Mouse (Mus musculus): ENCODE data around the gene Faf2. TPM values are rescaled to one million over a fixed set of nuclear protein-coding genes. Genes with fewer than 3 reads are reported as not detected.
A peak's percentile ranks its signal among the peaks of the same experiment; 100 is the strongest.

Gene Faf2
- polyA plus RNA-seq, 1 experiment from 2014 or later, result 86.7 TPM

DNA sequence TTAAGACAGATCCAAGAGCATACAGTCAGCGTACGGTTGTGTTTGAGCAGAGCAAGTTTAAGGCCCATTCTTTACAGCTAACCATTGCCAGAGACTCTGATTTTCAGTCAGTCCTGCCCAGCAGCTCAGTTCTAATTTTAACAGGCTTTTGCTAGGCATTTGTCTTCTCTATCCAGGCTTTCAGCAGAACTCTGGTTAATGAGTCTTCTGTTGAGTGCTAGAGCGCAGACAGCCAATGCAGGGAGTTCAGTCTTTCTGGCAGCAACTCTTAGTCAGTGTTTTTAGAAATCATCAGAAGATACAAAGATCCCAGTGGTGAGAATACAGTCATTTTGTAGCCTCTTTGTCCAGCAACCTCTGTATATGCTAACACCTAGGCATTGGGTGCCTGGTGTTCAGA lies 28.9 kb downstream of the Faf2 start:
- no peak overlapping the region for H3K9ac ChIP-seq (ENCODE audit: low read depth, low read length)
- no peaks in the 10 kb centered on the region for H3K27me3 ChIP-seq (replicated peaks; ENCODE audit: control insufficient read depth, insufficient read depth, low read length)
- peaks cover 98% of the 10 kb centered on the region for H3K36me3 ChIP-seq (ENCODE audit: control insufficient read depth, insufficient read depth, low read length)
- no peaks in the 10 kb centered on the region for H3K4me1 ChIP-seq (ENCODE audit: control insufficient read depth, insufficient read depth, low read length)
- H3K4me2 ChIP-seq (ENCODE audit: low read depth, low read length), result no peak overlapping the region
- H3K4me3 ChIP-seq (ENCODE audit: low read depth, low read length), result no peak overlapping the region
- ATAC-seq (ENCODE audit: low read depth), result no peak
- no peak overlapping the region for H3K27ac ChIP-seq (replicated peaks; ENCODE audit: low read depth, low read length)
- H3K9me3 ChIP-seq (ENCODE audit: control insufficient read depth, low read length), result no peaks in the 10 kb centered on the region
- DNase-seq (ENCODE audit: low spot score), result no peak
- 99% methylated on average over 3 of the region's 3 CpGs for WGBS

DNA sequence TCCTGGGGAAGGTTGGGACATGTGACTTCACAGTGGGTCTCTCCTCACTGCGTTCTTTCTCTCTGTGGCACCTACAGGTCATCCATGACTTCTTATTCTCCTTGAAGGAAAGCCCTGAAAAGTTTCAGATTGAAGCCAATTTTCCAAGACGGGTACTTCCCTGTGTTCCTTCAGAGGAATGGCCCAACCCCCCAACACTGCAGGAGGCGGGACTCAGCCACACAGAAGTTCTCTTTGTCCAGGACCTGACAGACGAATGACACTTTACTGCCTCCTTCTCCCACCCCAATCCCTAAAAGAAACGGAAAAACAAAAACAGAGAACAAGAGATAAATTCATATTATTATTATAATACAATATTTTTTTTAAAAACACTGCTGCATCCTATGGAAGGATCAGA lies 39.3 kb downstream of the Faf2 start:
- Histone ChIP-seq H3K9me3 (ENCODE audit: control insufficient read depth, low read length) (no peaks in the 10 kb centered on the region), H3K4me1 (ENCODE audit: control insufficient read depth, insufficient read depth, low read length) (no peaks in the 10 kb centered on the region), H3K4me3 (ENCODE audit: low read depth, low read length) (no peak overlapping the region), H3K27ac (replicated peaks; ENCODE audit: low read depth, low read length) (no peak overlapping the region), H3K27me3 (replicated peaks; ENCODE audit: control insufficient read depth, insufficient read depth, low read length) (no peaks in the 10 kb centered on the region), H3K9ac (ENCODE audit: low read depth, low read length) (no peak overlapping the region), H3K36me3 (ENCODE audit: control insufficient read depth, insufficient read depth, low read length) (peaks cover 85% of the 10 kb centered on the region), H3K4me2 (ENCODE audit: low read depth, low read length) (no peak overlapping the region)
- no peak for ATAC-seq (ENCODE audit: low read depth)
- no peak for DNase-seq (ENCODE audit: low spot score)
- 54% methylated on average over 5 of the region's 5 CpGs for WGBS

DNA sequence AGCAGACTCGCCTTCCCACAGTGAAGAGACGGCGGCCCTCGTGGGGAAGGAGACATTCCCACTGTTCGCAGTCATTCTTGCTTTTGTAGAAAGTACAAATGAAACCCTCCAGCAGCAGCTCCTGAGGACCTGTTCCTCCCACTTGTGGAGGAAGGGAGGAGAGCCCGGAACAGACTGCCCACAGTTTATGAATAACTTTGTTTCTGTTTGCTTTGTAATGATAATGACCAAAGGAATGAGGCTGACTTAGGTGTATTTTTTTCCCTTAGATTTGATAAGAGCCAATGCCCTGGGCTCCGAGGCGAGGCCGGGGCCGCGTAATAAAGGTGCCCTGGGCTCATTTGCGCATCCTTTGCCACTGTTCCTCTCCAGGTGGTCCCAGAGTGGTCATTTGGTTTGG lies 39.8 kb downstream of the Faf2 start:
- Histone ChIP-seq H3K9me3 (ENCODE audit: control insufficient read depth, low read length) (no peaks in the 10 kb centered on the region), H3K4me2 (ENCODE audit: low read depth, low read length) (no peak overlapping the region), H3K36me3 (ENCODE audit: control insufficient read depth, insufficient read depth, low read length) (peaks cover 82% of the 10 kb centered on the region), H3K9ac (ENCODE audit: low read depth, low read length) (no peak overlapping the region), H3K27me3 (replicated peaks; ENCODE audit: control insufficient read depth, insufficient read depth, low read length) (no peaks in the 10 kb centered on the region), H3K4me3 (ENCODE audit: low read depth, low read length) (no peak overlapping the region), H3K4me1 (ENCODE audit: control insufficient read depth, insufficient read depth, low read length) (no peaks in the 10 kb centered on the region), H3K27ac (replicated peaks; ENCODE audit: low read depth, low read length) (no peak overlapping the region)
- DNase-seq (ENCODE audit: low spot score), result no peak
- ATAC-seq (ENCODE audit: low read depth), result no peak
- 91% methylated on average over 12 of the region's 12 CpGs for WGBS

DNA sequence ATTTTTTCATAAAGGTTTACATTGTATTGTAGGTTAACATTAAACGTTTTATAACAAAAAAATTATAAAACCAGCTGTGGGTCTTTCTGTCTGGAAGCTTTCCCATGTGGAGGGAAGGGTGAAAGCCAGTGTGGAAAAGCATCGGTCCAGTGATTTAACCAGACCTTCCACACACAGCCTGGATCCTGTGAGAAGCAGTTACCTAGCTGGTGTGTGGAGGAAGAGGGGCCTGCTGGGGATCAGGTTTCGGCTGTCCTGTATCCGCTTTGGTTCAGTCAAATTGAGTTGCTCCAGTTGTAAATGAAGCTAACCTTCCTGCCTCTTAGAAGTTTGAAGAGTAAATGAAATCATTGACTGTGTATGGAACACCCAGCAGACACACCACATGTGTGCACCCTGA lies 42.4 kb downstream of the Faf2 start:
- Histone ChIP-seq H3K4me1 (ENCODE audit: control insufficient read depth, insufficient read depth, low read length) (no peaks in the 10 kb centered on the region), H3K27ac (replicated peaks; ENCODE audit: low read depth, low read length) (no peak overlapping the region), H3K9ac (ENCODE audit: low read depth, low read length) (no peak overlapping the region), H3K9me3 (ENCODE audit: control insufficient read depth, low read length) (no peaks in the 10 kb centered on the region), H3K27me3 (replicated peaks; ENCODE audit: control insufficient read depth, insufficient read depth, low read length) (no peaks in the 10 kb centered on the region), H3K36me3 (ENCODE audit: control insufficient read depth, insufficient read depth, low read length) (peaks cover 66% of the 10 kb centered on the region), H3K4me2 (ENCODE audit: low read depth, low read length) (no peak overlapping the region), H3K4me3 (ENCODE audit: low read depth, low read length) (no peak overlapping the region)
- ATAC-seq (ENCODE audit: low read depth), result no peak
- DNase-seq (ENCODE audit: low spot score), result no peak
- WGBS, result 57% methylated on average over 4 of the region's 4 CpGs

DNA sequence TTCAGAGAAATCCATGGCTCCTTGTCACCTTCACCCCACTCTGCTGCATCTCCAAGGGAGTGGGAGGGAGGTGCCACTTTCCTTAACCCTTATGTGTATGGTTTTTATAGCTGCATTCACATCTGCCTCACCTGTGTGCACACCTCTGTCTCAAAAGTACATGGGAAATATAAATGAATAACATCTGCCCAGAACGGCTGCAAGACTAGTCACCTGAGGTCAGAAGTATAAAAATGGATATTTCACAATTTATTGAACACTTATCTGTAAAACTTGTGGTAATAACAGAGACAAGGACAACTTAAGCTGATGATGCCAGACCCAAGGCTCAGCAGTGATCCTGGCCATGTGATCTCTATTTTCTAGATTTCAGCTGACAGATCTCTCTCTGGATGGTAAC lies 42.9 kb downstream of the Faf2 start:
- H3K4me1 ChIP-seq (ENCODE audit: control insufficient read depth, insufficient read depth, low read length), result no peaks in the 10 kb centered on the region
- peaks cover 61% of the 10 kb centered on the region for H3K36me3 ChIP-seq (ENCODE audit: control insufficient read depth, insufficient read depth, low read length)
- 94% methylated on average over 1 of the region's 1 CpGs for WGBS
- H3K4me3 ChIP-seq (ENCODE audit: low read depth, low read length), result no peak overlapping the region
- H3K27me3 ChIP-seq (replicated peaks; ENCODE audit: control insufficient read depth, insufficient read depth, low read length), result no peaks in the 10 kb centered on the region
- H3K27ac ChIP-seq (replicated peaks; ENCODE audit: low read depth, low read length), result no peak overlapping the region
- DNase-seq (ENCODE audit: low spot score) (no peak), ATAC-seq (ENCODE audit: low read depth) (no peak)
- H3K9me3 ChIP-seq (ENCODE audit: control insufficient read depth, low read length), result no peaks in the 10 kb centered on the region
- no peak overlapping the region for H3K4me2 ChIP-seq (ENCODE audit: low read depth, low read length)
- H3K9ac ChIP-seq (ENCODE audit: low read depth, low read length), result no peak overlapping the region

DNA sequence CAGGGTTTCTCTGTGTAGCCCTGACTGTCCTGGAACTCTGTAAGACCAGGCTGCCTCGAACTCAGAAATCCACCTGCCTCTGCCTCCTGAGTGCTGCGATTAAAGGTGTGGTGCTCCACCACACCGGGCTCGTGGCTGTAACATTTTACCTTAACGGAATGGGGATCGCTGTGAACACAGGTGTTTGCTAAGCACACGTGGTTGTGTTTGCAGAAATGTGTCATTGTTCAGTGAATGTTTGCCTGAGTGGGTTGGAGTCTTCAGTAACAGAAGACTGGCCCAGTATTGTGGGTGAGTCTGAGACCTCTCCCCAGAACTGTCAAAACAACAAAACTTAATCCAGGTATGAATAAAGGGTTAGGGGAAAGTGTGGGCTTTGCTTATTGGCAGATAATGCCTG lies 43.5 kb downstream of the Faf2 start:
- H3K36me3 ChIP-seq (ENCODE audit: control insufficient read depth, insufficient read depth, low read length), result peaks cover 55% of the 10 kb centered on the region
- DNase-seq (ENCODE audit: low spot score) (no peak), ATAC-seq (ENCODE audit: low read depth) (no peak)
- H3K4me3 ChIP-seq (ENCODE audit: low read depth, low read length), result no peak overlapping the region
- 87% methylated on average over 7 of the region's 7 CpGs for WGBS
- H3K4me2 ChIP-seq (ENCODE audit: low read depth, low read length), result no peak overlapping the region
- no peak overlapping the region for H3K27ac ChIP-seq (replicated peaks; ENCODE audit: low read depth, low read length)
- no peak overlapping the region for H3K9ac ChIP-seq (ENCODE audit: low read depth, low read length)
- no peaks in the 10 kb centered on the region for H3K9me3 ChIP-seq (ENCODE audit: control insufficient read depth, low read length)
- H3K4me1 ChIP-seq (ENCODE audit: control insufficient read depth, insufficient read depth, low read length), result no peaks in the 10 kb centered on the region
- H3K27me3 ChIP-seq (replicated peaks; ENCODE audit: control insufficient read depth, insufficient read depth, low read length), result no peaks in the 10 kb centered on the region

DNA sequence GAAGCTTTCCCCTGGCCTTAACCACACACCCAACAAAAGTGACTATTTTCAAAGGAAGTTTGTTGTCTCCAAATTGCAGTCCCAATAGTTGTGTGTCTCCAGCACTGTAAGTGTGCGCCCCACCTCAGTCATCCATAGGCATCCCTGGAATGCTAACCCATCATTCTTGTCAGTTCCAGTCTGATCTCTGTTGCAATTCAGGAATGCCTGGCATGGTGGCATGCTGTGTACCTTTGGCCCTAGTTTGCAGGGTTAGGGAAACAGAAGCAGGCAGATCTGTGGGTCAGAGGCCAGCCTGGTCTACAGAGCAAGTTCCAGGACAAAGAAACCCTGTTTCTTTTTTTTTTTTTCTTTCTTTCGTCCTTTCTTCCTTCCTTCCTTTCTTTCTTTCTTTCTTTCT lies 48.9 kb downstream of the Faf2 start:
- Histone ChIP-seq H3K4me3 (ENCODE audit: low read depth, low read length) (no peak overlapping the region), H3K4me2 (ENCODE audit: low read depth, low read length) (no peak overlapping the region), H3K36me3 (ENCODE audit: control insufficient read depth, insufficient read depth, low read length) (peaks cover 16% of the 10 kb centered on the region; the same call in 1 of the 2 replicates), H3K4me1 (ENCODE audit: control insufficient read depth, insufficient read depth, low read length) (no peaks in the 10 kb centered on the region), H3K27ac (replicated peaks; ENCODE audit: low read depth, low read length) (no peak overlapping the region), H3K9me3 (ENCODE audit: control insufficient read depth, low read length) (no peaks in the 10 kb centered on the region), H3K27me3 (replicated peaks; ENCODE audit: control insufficient read depth, insufficient read depth, low read length) (no peaks in the 10 kb centered on the region), H3K9ac (ENCODE audit: low read depth, low read length) (no peak overlapping the region)
- no peak for ATAC-seq (ENCODE audit: low read depth)
- DNase-seq (ENCODE audit: low spot score), result no peak
- 58% methylated on average over 2 of the region's 2 CpGs for WGBS

- ATAC-seq (ENCODE audit: low read depth) (peak; percentile 68), DNase-seq (ENCODE audit: low spot score) (peak; percentile 84)
- no peaks in the 10 kb centered on the region for H3K4me1 ChIP-seq (ENCODE audit: control insufficient read depth, insufficient read depth, low read length)
- H3K27me3 ChIP-seq (replicated peaks; ENCODE audit: control insufficient read depth, insufficient read depth, low read length), result no peaks in the 10 kb centered on the region
- peaks cover 26% of the 10 kb centered on the region for H3K36me3 ChIP-seq (ENCODE audit: control insufficient read depth, insufficient read depth, low read length)
- H3K4me3 ChIP-seq (ENCODE audit: low read depth, low read length), result no peak overlapping the region
- 54% methylated on average over 11 of the region's 11 CpGs for WGBS
- H3K27ac ChIP-seq (replicated peaks; ENCODE audit: low read depth, low read length), result no peak overlapping the region; the same call in 1 of the 2 replicates
- H3K9me3 ChIP-seq (ENCODE audit: control insufficient read depth, low read length), result no peaks in the 10 kb centered on the region
- no peak overlapping the region for H3K4me2 ChIP-seq (ENCODE audit: low read depth, low read length)
- no peak overlapping the region for H3K9ac ChIP-seq (ENCODE audit: low read depth, low read length)
These were observed 54.5 kb downstream of the Faf2 start for GRCm38 (mm10) chr13:54675895-54676590.

GRCm38 (mm10) chr13:54678263-54678662 lies 56.7 kb downstream of the Faf2 start:
- no peak overlapping the region for H3K4me2 ChIP-seq (ENCODE audit: low read depth, low read length)
- no peak overlapping the region for H3K4me3 ChIP-seq (ENCODE audit: low read depth, low read length)
- DNase-seq (ENCODE audit: low spot score) (no peak), ATAC-seq (ENCODE audit: low read depth) (no peak)
- no peak overlapping the region for H3K27ac ChIP-seq (replicated peaks; ENCODE audit: low read depth, low read length)
- no peaks in the 10 kb centered on the region for H3K4me1 ChIP-seq (ENCODE audit: control insufficient read depth, insufficient read depth, low read length)
- peaks cover 48% of the 10 kb centered on the region for H3K36me3 ChIP-seq (ENCODE audit: control insufficient read depth, insufficient read depth, low read length)
- no peak overlapping the region for H3K9ac ChIP-seq (ENCODE audit: low read depth, low read length)
- WGBS, result 77% methylated on average over 4 of the region's 4 CpGs
- no peaks in the 10 kb centered on the region for H3K9me3 ChIP-seq (ENCODE audit: control insufficient read depth, low read length)
- H3K27me3 ChIP-seq (replicated peaks; ENCODE audit: control insufficient read depth, insufficient read depth, low read length), result no peaks in the 10 kb centered on the region

Data from embryonic facial prominence, embryonic 14.5 days (tissue).